ENCODE assay signal across 10 mouse cellular contexts in genomic region chr7:81464116-81464515, GRCm38 (mm10). TPM values are rescaled to one million over a fixed set of nuclear protein-coding genes. Genes with fewer than 3 reads are reported as not detected.
DNase-seq lines count a peak whose midpoint lies in the region; ATAC-seq and TF ChIP-seq lines count a peak whose summit lies in the region.
"Had no signal": no experiment of that assay in that cellular context is flagged by ENCODE, and none has a peak within 500 bp of the region (broad histone marks: within the 10 kb centered on the region; RNA-seq: fewer than 3 reads in every experiment).

No protein-coding gene starts in this region.

- no peak for TF ChIP-seq EP300 in liver, embryonic 14.5 days (IDR thresholded peaks at IDR 0.05; ENCODE audit: low read depth)

- no peak for TF ChIP-seq CTCF in liver, embryonic 14.5 days (IDR thresholded peaks at IDR 0.05; ENCODE audit: low read depth)

- H3K4me3 ChIP-seq in liver, embryonic 12.5 days: no peak overlapping the region
- no peak overlapping the region for H3K4me3 ChIP-seq in liver, embryonic 14.5 days (ENCODE audit: insufficient read depth in 1 of 2, low read depth in 2 of 2, low read length in 2 of 2)
- H3K4me3 ChIP-seq: limb, embryonic 12.5 days; neural tube, embryonic 12.5 days; stomach, embryonic 15.5 days had no signal

- H3K27ac ChIP-seq in liver, embryonic 12.5 days: no peak overlapping the region
- H3K27ac ChIP-seq in liver, embryonic 14.5 days: no peak overlapping the region
- H3K27ac ChIP-seq: limb, embryonic 12.5 days; neural tube, embryonic 12.5 days; stomach, embryonic 15.5 days had no signal

- no peaks in the 10 kb centered on the region for H3K4me1 ChIP-seq in liver, embryonic 12.5 days
- H3K4me1 ChIP-seq in liver, embryonic 14.5 days (replicated peaks; ENCODE audit: control insufficient read depth in 2 of 2, insufficient read depth in 2 of 2, low read length in 1 of 2): no peaks in the 10 kb centered on the region
- H3K4me1 ChIP-seq: limb, embryonic 12.5 days; neural tube, embryonic 12.5 days; stomach, embryonic 15.5 days had no signal

- ATAC-seq in liver, embryonic 12.5 days: no peak
- ATAC-seq in liver, embryonic 14.5 days (ENCODE audit: insufficient read depth): no peak

- no peaks in the 10 kb centered on the region for H3K9me3 ChIP-seq in liver, embryonic 12.5 days (replicated peaks)
- no peaks in the 10 kb centered on the region for H3K9me3 ChIP-seq in liver, embryonic 14.5 days (ENCODE audit: control insufficient read depth, low read length)
- H3K9me3 ChIP-seq: limb, embryonic 12.5 days; neural tube, embryonic 12.5 days; stomach, embryonic 15.5 days had no signal

- H3K27me3 ChIP-seq in liver, embryonic 12.5 days (replicated peaks): peaks cover 35% of the 10 kb centered on the region
- no peaks in the 10 kb centered on the region for H3K27me3 ChIP-seq in liver, embryonic 14.5 days (ENCODE audit: control insufficient read depth, insufficient read depth, low read length)

- whole genome bisulfite sequencing in liver, embryonic 12.5 days (ENCODE audit: insufficient replicate concordance): 0% methylated on average over 4 of the region's 4 CpGs
- WGBS in liver, embryonic 14.5 days (ENCODE audit: insufficient replicate concordance): 0% methylated on average over 4 of the region's 4 CpGs

- DNase-seq in liver: peak; percentile 27
- peak; percentile 22 for DNase-seq in Muller cell, postnatal 12 days (ENCODE audit: inconsistent ontology term)
- peak; percentile 45 to 52 for DNase-seq in adrenal gland, postnatal 36 days
- DNase-seq in liver, embryonic 14.5 days (ENCODE audit: low read depth in 3 of 3, low spot score in 3 of 3): peak; percentile 3 to 12 (median 7)
- no peak for DNase-seq in spleen, adult 12 weeks (ENCODE audit: low spot score)
- DNase-seq in layer of hippocampus, postnatal 14 days (ENCODE audit: low spot score in 2 of 2): no peak

- no peak overlapping the region for H3K4me2 ChIP-seq in liver, embryonic 12.5 days
- H3K4me2 ChIP-seq in liver, embryonic 14.5 days (ENCODE audit: low read depth): no peak overlapping the region
- H3K4me2 ChIP-seq: limb, embryonic 12.5 days; neural tube, embryonic 12.5 days; stomach, embryonic 15.5 days had no signal

- H3K36me3 ChIP-seq in liver, embryonic 12.5 days: no peaks in the 10 kb centered on the region
- no peaks in the 10 kb centered on the region for H3K36me3 ChIP-seq in liver, embryonic 14.5 days (replicated peaks; ENCODE audit: control insufficient read depth, insufficient read depth, low read depth)
- H3K36me3 ChIP-seq: limb, embryonic 12.5 days; stomach, embryonic 15.5 days had no signal

- no peak overlapping the region for H3K9ac ChIP-seq in liver, embryonic 12.5 days
- no peak overlapping the region for H3K9ac ChIP-seq in liver, embryonic 14.5 days (replicated peaks)
- H3K9ac ChIP-seq: limb, embryonic 12.5 days; neural tube, embryonic 12.5 days; stomach, embryonic 15.5 days had no signal

RNA-seq across cellular contexts. Expression of gene Cpeb1, which starts 8.9 kb away (rescaled TPM):
- polyA plus RNA-seq in liver, embryonic 12.5 days (2016; fragmentation: Nextera tagmentation; extraction: Ambion mirVana): 0.08 and 0.15 TPM in 2 replicates
- total RNA-seq in adrenal gland, postnatal 36 days (2021): 10 to 100 TPM; 17.8 to 37.6 TPM
- polyA plus RNA-seq in liver, embryonic 14.5 days (2012; rRNA removed): 0.03 and 0.06 TPM in 2 replicates
- polyA plus RNA-seq in liver, embryonic 14.5 days (2014; fragmentation: Nextera tagmentation; extraction: Ambion mirVana): not detected in 2 replicates
- total RNA-seq in layer of hippocampus, postnatal 14 days (2021): 10 to 100 TPM; 66.2 to 72.0 TPM
- polyA plus RNA-seq: limb, embryonic 12.5 days had no signal

RNA-seq across cellular contexts. Expression of gene Ap3b2, which starts 29.6 kb away (rescaled TPM):
- 0.13 and 0.35 TPM in 2 replicates for polyA plus RNA-seq in liver, embryonic 12.5 days (2016; fragmentation: Nextera tagmentation; extraction: Ambion mirVana)
- total RNA-seq in adrenal gland, postnatal 36 days (2021): 10 to 100 TPM in 1 of 2 experiments, 1 to 10 TPM in 1; 7.2 to 11.0 TPM
- polyA plus RNA-seq in liver, embryonic 14.5 days (2012; rRNA removed): 0.03 and 0.24 TPM in 2 replicates
- not detected in 2 replicates for polyA plus RNA-seq in liver, embryonic 14.5 days (2014; fragmentation: Nextera tagmentation; extraction: Ambion mirVana)
- total RNA-seq in layer of hippocampus, postnatal 14 days (2021): 100 to 1,000 TPM; 151 to 159 TPM

RNA-seq across cellular contexts. Expression of gene BC048679, which starts 34.0 kb away (rescaled TPM):
- polyA plus RNA-seq in liver, embryonic 12.5 days (2016; fragmentation: Nextera tagmentation; extraction: Ambion mirVana): not detected in 2 replicates
- total RNA-seq in adrenal gland, postnatal 36 days (2021): not detected
- polyA plus RNA-seq in liver, embryonic 14.5 days (2012; rRNA removed): not detected in 2 replicates
- not detected in 2 replicates for polyA plus RNA-seq in liver, embryonic 14.5 days (2014; fragmentation: Nextera tagmentation; extraction: Ambion mirVana)
- total RNA-seq in layer of hippocampus, postnatal 14 days (2021): not detected
- polyA plus RNA-seq: limb, embryonic 12.5 days; neural tube, embryonic 12.5 days; stomach, embryonic 15.5 days had no signal

Comparison
In these comparisons a context has a peak if more than half of its experiments do, and no peak if none do; other contexts are left out.
1. DNase-seq: peak in liver (single experiment), Muller cell, postnatal 12 days (single experiment), adrenal gland, postnatal 36 days (2 of 2) and liver, embryonic 14.5 days (3 of 3); none in spleen, adult 12 weeks (single experiment) and layer of hippocampus, postnatal 14 days (0 of 2).
2. RNA of gene Ap3b2, which starts 29.6 kb away (total RNA-seq): 151 to 159 TPM in layer of hippocampus, postnatal 14 days; 7.2 to 11.0 TPM in adrenal gland, postnatal 36 days; every median in the first group is over 10 times any median in the second.